In the genomic region with DNA sequence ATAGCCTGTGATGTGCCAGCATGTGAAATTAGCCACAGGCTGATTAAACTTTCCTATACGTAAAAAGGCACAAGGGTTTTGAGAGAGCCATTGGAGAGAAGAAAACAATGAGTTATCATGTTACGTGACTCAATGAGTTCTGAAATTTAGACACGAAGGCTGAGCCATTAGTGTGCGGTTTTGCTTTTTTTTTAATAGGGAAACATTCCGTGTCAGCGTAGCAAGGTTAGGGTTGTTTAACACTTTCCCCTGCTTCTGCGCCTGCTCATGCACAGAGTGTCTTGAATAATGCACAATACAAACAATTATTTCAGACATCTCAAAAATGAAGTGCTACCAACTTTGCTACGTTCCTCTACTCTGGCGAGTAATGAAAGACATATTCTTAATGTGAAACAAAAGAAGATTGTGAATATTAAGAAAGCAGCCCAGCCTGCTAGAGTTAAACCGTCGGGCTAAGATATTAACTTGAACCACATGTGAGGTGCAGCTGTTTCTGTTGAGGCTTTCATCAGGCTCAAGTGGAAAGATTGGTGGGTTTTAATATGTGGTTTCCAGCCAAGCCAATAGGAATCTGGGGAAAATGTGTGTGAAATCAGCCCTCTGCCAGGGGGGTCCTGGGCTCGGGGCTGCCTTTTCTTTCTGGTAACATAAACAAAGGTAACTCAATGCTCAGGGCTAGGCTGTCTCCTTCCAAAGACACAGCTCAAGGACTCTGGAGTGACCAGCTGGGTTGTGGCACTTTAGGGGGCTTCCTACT, we compare ENCODE assay signal across 16 mouse cellular contexts.
DNase-seq lines count a peak whose midpoint lies in the region; ATAC-seq and TF ChIP-seq lines count a peak whose summit lies in the region.
"Had no signal": no experiment of that assay in that cellular context is flagged by ENCODE, and none has a peak within 500 bp of the region (broad histone marks: within the 10 kb centered on the region; RNA-seq: fewer than 3 reads in every experiment).

No protein-coding gene starts in this region.

- 57% methylated on average over 12 of the region's 12 CpGs for WGBS in hindbrain, embryonic 11.5 days
- 55% methylated on average over 12 of the region's 12 CpGs for WGBS in hindbrain, embryonic 14.5 days
- WGBS in embryonic facial prominence, embryonic 14.5 days, result 9% methylated on average over 12 of the region's 12 CpGs
- WGBS in limb, embryonic 14.5 days, result 8% methylated on average over 12 of the region's 12 CpGs

- H3K9me3 ChIP-seq in hindbrain, embryonic 11.5 days (ENCODE audit: control insufficient read depth, low read length), result no peaks in the 10 kb centered on the region
- no peaks in the 10 kb centered on the region for H3K9me3 ChIP-seq in hindbrain, embryonic 14.5 days (ENCODE audit: control insufficient read depth, low read length)
- no peaks in the 10 kb centered on the region for H3K9me3 ChIP-seq in embryonic facial prominence, embryonic 14.5 days (ENCODE audit: control insufficient read depth, low read length)
- H3K9me3 ChIP-seq in limb, embryonic 14.5 days (ENCODE audit: control insufficient read depth, low read length), result no peaks in the 10 kb centered on the region
- H3K9me3 ChIP-seq: liver, embryonic 13.5 days had no signal

- no peak for TF ChIP-seq POLR2A in limb, embryonic 14.5 days (IDR thresholded peaks at IDR 0.05; ENCODE audit: borderline replicate concordance, extremely low read depth, insufficient read depth, insufficient read length)

- no peak overlapping the region for H3K9ac ChIP-seq in hindbrain, embryonic 11.5 days (ENCODE audit: low read depth, low read length)
- H3K9ac ChIP-seq in hindbrain, embryonic 14.5 days, result no peak overlapping the region
- no peak overlapping the region for H3K9ac ChIP-seq in embryonic facial prominence, embryonic 14.5 days (ENCODE audit: low read depth, low read length)
- H3K9ac ChIP-seq in limb, embryonic 14.5 days (ENCODE audit: low read depth, low read length, severe bottlenecking), result no peak overlapping the region
- H3K9ac ChIP-seq: liver, embryonic 13.5 days had no signal

- peak; percentile 11 for DNase-seq in hindbrain, embryonic 11.5 days (ENCODE audit: low spot score)
- no peak for DNase-seq in hindbrain, embryonic 14.5 days (ENCODE audit: low spot score)
- DNase-seq in embryo, embryonic 10.5 days (ENCODE audit: low spot score), result peak; percentile 78
- peak; percentile 96 for DNase-seq in embryonic facial prominence, embryonic 14.5 days (ENCODE audit: low spot score)
- peak; percentile 90 for DNase-seq in limb, embryonic 14.5 days (ENCODE audit: low spot score)
- no peak for DNase-seq in gastrocnemius, postnatal 25 days
- no peak for DNase-seq in frontal cortex, adult 2 months (ENCODE audit: extremely low spot score in 1 of 2, low spot score in 1 of 2)
- DNase-seq: cerebellum, adult 2 months; heart, adult 2 months; kidney, postnatal 25 days; layer of hippocampus, postnatal 36 days; liver, embryonic 13.5 days; lung, postnatal 14 days; thymus, postnatal 14 days had no signal

- no peak overlapping the region for H3K4me3 ChIP-seq in hindbrain, embryonic 11.5 days (ENCODE audit: low read depth, low read length)
- H3K4me3 ChIP-seq in hindbrain, embryonic 14.5 days (replicated peaks; ENCODE audit: low read length), result no peak overlapping the region
- H3K4me3 ChIP-seq in embryonic facial prominence, embryonic 14.5 days (ENCODE audit: low read depth, low read length), result peak overlapping the region; percentile 10; the same call in 1 of the 2 replicates
- H3K4me3 ChIP-seq in limb, embryonic 14.5 days (replicated peaks; ENCODE audit: low read length), result 0 out of 2 replicates have a peak overlapping the region, but pooled peaks have one; percentile 11
- H3K4me3 ChIP-seq: heart, adult 2 months; liver, embryonic 13.5 days had no signal

- H3K27ac ChIP-seq in hindbrain, embryonic 11.5 days (ENCODE audit: low read depth, low read length), result no peak overlapping the region
- no peak overlapping the region for H3K27ac ChIP-seq in hindbrain, embryonic 14.5 days
- peak overlapping the region; percentile 75 for H3K27ac ChIP-seq in embryonic facial prominence, embryonic 14.5 days (replicated peaks; ENCODE audit: low read depth, low read length)
- H3K27ac ChIP-seq in limb, embryonic 14.5 days (replicated peaks; ENCODE audit: low read depth, low read length), result peak overlapping the region; percentile 73
- H3K27ac ChIP-seq: heart, adult 2 months; hindbrain, postnatal 0 days; liver, embryonic 13.5 days had no signal

- no peaks in the 10 kb centered on the region for H3K36me3 ChIP-seq in hindbrain, embryonic 11.5 days (ENCODE audit: control insufficient read depth, insufficient read depth, low read length)
- H3K36me3 ChIP-seq in hindbrain, embryonic 14.5 days (replicated peaks; ENCODE audit: control insufficient read depth, insufficient read depth), result no peaks in the 10 kb centered on the region
- H3K36me3 ChIP-seq in embryonic facial prominence, embryonic 14.5 days (ENCODE audit: control insufficient read depth, insufficient read depth, low read length), result no peaks in the 10 kb centered on the region
- no peaks in the 10 kb centered on the region for H3K36me3 ChIP-seq in limb, embryonic 14.5 days (ENCODE audit: control insufficient read depth, insufficient read depth, low read length)
- H3K36me3 ChIP-seq: liver, embryonic 13.5 days had no signal

- H3K4me1 ChIP-seq in hindbrain, embryonic 11.5 days (replicated peaks; ENCODE audit: control insufficient read depth, insufficient read depth, low read length), result no peaks in the 10 kb centered on the region
- no peaks in the 10 kb centered on the region for H3K4me1 ChIP-seq in hindbrain, embryonic 14.5 days (replicated peaks; ENCODE audit: control insufficient read depth, insufficient read depth, low read length)
- peaks cover 24% of the 10 kb centered on the region for H3K4me1 ChIP-seq in embryonic facial prominence, embryonic 14.5 days (ENCODE audit: control insufficient read depth, insufficient read depth, low read length)
- H3K4me1 ChIP-seq in limb, embryonic 14.5 days (ENCODE audit: control insufficient read depth, insufficient read depth, low read length), result peaks cover 24% of the 10 kb centered on the region
- H3K4me1 ChIP-seq: liver, embryonic 13.5 days had no signal

- ATAC-seq in hindbrain, embryonic 11.5 days (ENCODE audit: low FRiP score), result no peak
- no peak for ATAC-seq in hindbrain, embryonic 14.5 days (ENCODE audit: low FRiP score)
- ATAC-seq in embryonic facial prominence, embryonic 14.5 days (ENCODE audit: low read depth), result peak; percentile 90
- ATAC-seq in limb, embryonic 14.5 days (ENCODE audit: low FRiP score, low read depth), result peak; percentile 90
- ATAC-seq: hindbrain, postnatal 0 days; midbrain, embryonic 16.5 days had no signal

- H3K27me3 ChIP-seq in hindbrain, embryonic 11.5 days (ENCODE audit: control insufficient read depth, insufficient read depth, low read length), result no peaks in the 10 kb centered on the region
- H3K27me3 ChIP-seq in hindbrain, embryonic 14.5 days (ENCODE audit: control insufficient read depth, insufficient read depth, low read length), result no peaks in the 10 kb centered on the region
- no peaks in the 10 kb centered on the region for H3K27me3 ChIP-seq in embryonic facial prominence, embryonic 14.5 days (replicated peaks; ENCODE audit: control insufficient read depth, insufficient read depth, low read length)
- no peaks in the 10 kb centered on the region for H3K27me3 ChIP-seq in limb, embryonic 14.5 days (ENCODE audit: control insufficient read depth, insufficient read depth, low read length)
- H3K27me3 ChIP-seq: liver, embryonic 13.5 days had no signal

- no peak overlapping the region for H3K4me2 ChIP-seq in hindbrain, embryonic 11.5 days (replicated peaks; ENCODE audit: low read depth, low read length)
- no peak overlapping the region for H3K4me2 ChIP-seq in hindbrain, embryonic 14.5 days (replicated peaks)
- H3K4me2 ChIP-seq in embryonic facial prominence, embryonic 14.5 days (ENCODE audit: low read depth, low read length), result peak overlapping the region; percentile 45
- H3K4me2 ChIP-seq in limb, embryonic 14.5 days (replicated peaks; ENCODE audit: low read depth, low read length, severe bottlenecking), result peak overlapping the region; percentile 41
- H3K4me2 ChIP-seq: liver, embryonic 13.5 days had no signal

Comparison
In these comparisons a context has a peak if more than half of its experiments do, and no peak if none do; other contexts are left out.
1. DNase-seq: peak in hindbrain, embryonic 11.5 days (single experiment), embryo, embryonic 10.5 days (single experiment), embryonic facial prominence, embryonic 14.5 days (single experiment) and limb, embryonic 14.5 days (single experiment); none in hindbrain, embryonic 14.5 days (single experiment), gastrocnemius, postnatal 25 days (single experiment) and frontal cortex, adult 2 months (0 of 2).
2. ATAC-seq: peak in embryonic facial prominence, embryonic 14.5 days (single experiment) and limb, embryonic 14.5 days (single experiment); none in hindbrain, embryonic 11.5 days (single experiment) and hindbrain, embryonic 14.5 days (single experiment).
3. H3K27ac ChIP-seq: peak in embryonic facial prominence, embryonic 14.5 days (single experiment) and limb, embryonic 14.5 days (single experiment); none in hindbrain, embryonic 11.5 days (single experiment) and hindbrain, embryonic 14.5 days (single experiment).
4. H3K4me2 ChIP-seq: peak in embryonic facial prominence, embryonic 14.5 days (single experiment) and limb, embryonic 14.5 days (single experiment); none in hindbrain, embryonic 11.5 days (single experiment) and hindbrain, embryonic 14.5 days (single experiment).
5. H3K4me3 ChIP-seq: peak in embryonic facial prominence, embryonic 14.5 days (single experiment) and limb, embryonic 14.5 days (single experiment); none in hindbrain, embryonic 11.5 days (single experiment) and hindbrain, embryonic 14.5 days (single experiment).